Mouse (Mus musculus): ENCODE measurements at regions not wholly inside any gene's neighbourhood (a gene's known extent, or its start where the extent isn't known, plus 50 kb on each side); places are given as distances from the start of the nearest gene placed in this dataset.

- DNase-seq (ENCODE audit: low spot score in 2 of 2): no peak
Measured at GRCm38 (mm10) chr15:68014605-68015305, 1514.0 kb upstream of the Lrrc6 start.

GRCm38 (mm10) chr15:68011162-68011561 is 1510.5 kb upstream of the Lrrc6 start:
- no peak for DNase-seq (ENCODE audit: low spot score in 2 of 2)

- no peak for DNase-seq (ENCODE audit: low spot score in 2 of 2)
Measured at GRCm38 (mm10) chr15:68010189-68010588, 1509.5 kb upstream of the Lrrc6 start.

- no peak for DNase-seq (ENCODE audit: low spot score in 2 of 2)
Measured at GRCm38 (mm10) chr15:68004798-68005197, 1504.1 kb upstream of the Lrrc6 start.

GRCm38 (mm10) chr15:67996532-67996931 is 1495.8 kb upstream of the Lrrc6 start:
- no peak for DNase-seq (ENCODE audit: low spot score in 2 of 2)

GRCm38 (mm10) chr15:67989428-67990272 is 1488.9 kb upstream of the Lrrc6 start:
- DNase-seq (ENCODE audit: low spot score in 2 of 2): no peak

GRCm38 (mm10) chr15:67987941-67988340 is 1487.2 kb upstream of the Lrrc6 start:
- no peak for DNase-seq (ENCODE audit: low spot score in 2 of 2)

- DNase-seq (ENCODE audit: low spot score in 2 of 2): no peak
Measured at GRCm38 (mm10) chr15:67983253-67983652, 1482.5 kb upstream of the Lrrc6 start.

- peak in 1 of 2 experiments; percentile 31 for DNase-seq (ENCODE audit: low spot score in 2 of 2)
Measured at GRCm38 (mm10) chr15:67981876-67982275, 1481.2 kb upstream of the Lrrc6 start.

GRCm38 (mm10) chr15:67979451-67979850 is 1478.7 kb upstream of the Lrrc6 start:
- DNase-seq (ENCODE audit: low spot score in 2 of 2): no peak

GRCm38 (mm10) chr15:67977210-67977609 is 1476.5 kb upstream of the Lrrc6 start:
- peak in 1 of 2 experiments; percentile 55 for DNase-seq (ENCODE audit: low spot score in 2 of 2)

GRCm38 (mm10) chr15:67971998-67972397 is 1471.3 kb upstream of the Lrrc6 start:
- DNase-seq (ENCODE audit: low spot score in 2 of 2): no peak

- DNase-seq (ENCODE audit: low spot score in 2 of 2): no peak
Measured at GRCm38 (mm10) chr15:67954216-67954615, 1453.5 kb upstream of the Lrrc6 start.

GRCm38 (mm10) chr15:67950281-67951040 is 1449.8 kb upstream of the Lrrc6 start:
- DNase-seq (ENCODE audit: low spot score in 2 of 2): peak in 1 of 2 experiments; percentile 24

- DNase-seq (ENCODE audit: low spot score in 2 of 2): no peak
Measured at GRCm38 (mm10) chr15:67944330-67945082, 1443.8 kb upstream of the Lrrc6 start.

GRCm38 (mm10) chr15:67943046-67943445 is 1442.3 kb upstream of the Lrrc6 start:
- DNase-seq (ENCODE audit: low spot score in 2 of 2): no peak

- no peak for DNase-seq (ENCODE audit: low spot score in 2 of 2)
Measured at GRCm38 (mm10) chr15:67940510-67940909, 1439.8 kb upstream of the Lrrc6 start.

GRCm38 (mm10) chr15:67924885-67925284 is 1424.2 kb upstream of the Lrrc6 start:
- no peak for DNase-seq (ENCODE audit: low spot score in 2 of 2)

GRCm38 (mm10) chr15:67907034-67907433 is 1406.3 kb upstream of the Lrrc6 start:
- no peak for DNase-seq (ENCODE audit: low spot score in 2 of 2)

- no peak for DNase-seq (ENCODE audit: low spot score in 2 of 2)
Measured at GRCm38 (mm10) chr15:67905279-67905678, 1404.6 kb upstream of the Lrrc6 start.

GRCm38 (mm10) chr15:67904646-67905045 is 1403.9 kb upstream of the Lrrc6 start:
- no peak for DNase-seq (ENCODE audit: low spot score in 2 of 2)

Measured in layer of hippocampus, adult 18-20 months (tissue).